23 mouse cellular contexts compared by ENCODE assay signal in the genomic region with DNA sequence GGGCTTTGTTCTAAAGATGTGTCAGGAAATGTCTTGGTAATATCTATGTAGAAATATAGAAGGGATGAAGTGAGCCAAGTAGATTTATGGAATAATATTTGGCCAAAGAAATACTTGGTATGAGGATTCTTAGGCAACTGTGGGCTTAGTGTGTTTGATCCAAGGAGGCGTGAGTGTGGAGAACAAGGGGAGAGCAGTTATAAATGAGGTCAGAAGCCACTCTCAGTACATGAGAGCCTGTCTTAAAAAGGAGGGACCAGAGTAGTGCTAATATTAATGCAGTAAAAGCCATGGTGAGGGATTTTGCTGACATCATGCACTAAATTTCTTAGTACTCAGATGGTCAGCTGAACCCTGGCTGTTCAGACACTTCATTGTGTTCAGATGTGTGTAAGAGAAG. TPM values are rescaled to one million over a fixed set of nuclear protein-coding genes. Genes with fewer than 3 reads are reported as not detected.
"Had no signal": no experiment of that assay in that cellular context is flagged by ENCODE, and none has a peak within 500 bp of the region (broad histone marks: within the 10 kb centered on the region; RNA-seq: fewer than 3 reads in every experiment).

No protein-coding gene starts in this region.

- DNase-seq: retina, postnatal 1 day; right cerebral cortex, adult 18-20 months; right cerebral cortex, postnatal 14 days; right cerebral cortex, postnatal 25 days; right cerebral cortex, postnatal 4 days; spleen, adult 18-20 months; thymus, adult 18-20 months; thymus, adult 2 months; thymus, postnatal 14 days; thymus, postnatal 25 days; thymus, postnatal 36 days; thymus, postnatal 4 days had no signal

- H3K9ac ChIP-seq: neural tube, embryonic 15.5 days; stomach, embryonic 15.5 days had no signal

- H3K27me3 ChIP-seq: neural tube, embryonic 15.5 days; stomach, embryonic 15.5 days had no signal

- H3K4me2 ChIP-seq: neural tube, embryonic 15.5 days; stomach, embryonic 15.5 days had no signal

- H3K4me1 ChIP-seq: neural tube, embryonic 15.5 days; stomach, embryonic 15.5 days had no signal

- H3K9me3 ChIP-seq: neural tube, embryonic 15.5 days; stomach, embryonic 15.5 days had no signal

- H3K4me3 ChIP-seq: neural tube, embryonic 15.5 days; stomach, embryonic 15.5 days had no signal

- H3K27ac ChIP-seq: neural tube, embryonic 15.5 days; stomach, embryonic 15.5 days; stomach, postnatal 0 days had no signal

RNA-seq across cellular contexts. Expression of a gene that starts 7.2 kb away (rescaled TPM):
- polyA plus RNA-seq: neural tube, embryonic 14.5 days; neural tube, embryonic 15.5 days; stomach, embryonic 14.5 days; stomach, embryonic 16.5 days; stomach, postnatal 0 days had no signal

RNA-seq across cellular contexts. Expression of a gene that starts 10.0 kb away (rescaled TPM):
- polyA plus RNA-seq: neural tube, embryonic 14.5 days; neural tube, embryonic 15.5 days; small intestine, adult 2 months; spleen, adult 2 months; stomach, embryonic 14.5 days; stomach, embryonic 15.5 days; stomach, embryonic 16.5 days; stomach, postnatal 0 days; testis, adult 2 months; thymus, adult 2 months; thymus, postnatal 0 days; urinary bladder, adult 2 months had no signal

RNA-seq across cellular contexts. Expression of a gene that starts 30.2 kb away (rescaled TPM):
- polyA plus RNA-seq: small intestine, adult 2 months; spleen, adult 2 months; thymus, adult 2 months had no signal
